Mouse (Mus musculus) hindbrain, embryonic 14.5 days (tissue): ENCODE results near the gene Rnft2. TPM values are rescaled to one million over a fixed set of nuclear protein-coding genes. Genes with fewer than 3 reads are reported as not detected.

Source experiments
- ATAC-seq: fragments of 200-750 bp; cut with Nextera tagmentation; 2 replicates; pipeline ENCODE4 v1.8.0; 2017; ENCODE audit warnings: moderate number of reproducible peaks, mild to moderate bottlenecking, moderate TSS enrichment, moderate library complexity; ENCODE audit not compliant: low FRiP score
- DNase-seq: peaks from one replicate; pipeline ENCODE4 v3.0.0-alpha.2; 2015; ENCODE audit warnings: low spot score
- H3K27ac ChIP-seq: fragments of 300-500 bp; sonication (generic); 2 replicates; pipeline ENCODE4 v1.5.1; 2014; ENCODE audit warnings: mild to moderate bottlenecking, moderate library complexity
- H3K27me3 ChIP-seq: fragments of 300-500 bp; sonication (generic); 2 replicates; pipeline ENCODE4 v1.6.1; 2014; ENCODE audit warnings: mild to moderate bottlenecking, low read length, mixed read lengths; ENCODE audit not compliant: control insufficient read depth, insufficient read depth
- H3K36me3 ChIP-seq: fragments of 300-500 bp; sonication (generic); replicated peaks from 2 replicates; pipeline ENCODE4 v1.6.1; 2014; ENCODE audit not compliant: control insufficient read depth, insufficient read depth
- H3K4me1 ChIP-seq: fragments of 300-500 bp; sonication (generic); replicated peaks from 2 replicates; pipeline ENCODE4 v1.6.1; 2014; ENCODE audit warnings: antibody characterized with exemption, low read length, mixed read lengths; ENCODE audit not compliant: control insufficient read depth, insufficient read depth
- H3K4me2 ChIP-seq: fragments of 300-500 bp; sonication (generic); replicated peaks from 2 replicates; pipeline ENCODE4 v1.6.1; 2014; ENCODE audit warnings: mild to moderate bottlenecking, moderate library complexity
- H3K4me3 ChIP-seq: fragments of 300-500 bp; sonication (generic); replicated peaks from 2 replicates; pipeline ENCODE4 v1.5.1; 2014; ENCODE audit warnings: mild to moderate bottlenecking, low read length
- H3K9ac ChIP-seq: fragments of 300-500 bp; sonication (generic); 2 replicates; pipeline ENCODE4 v1.6.1; 2014
- H3K9me3 ChIP-seq: fragments of 300-500 bp; sonication (generic); 2 replicates; pipeline ENCODE4 v1.6.1; 2016; ENCODE audit warnings: low read length; ENCODE audit not compliant: control insufficient read depth
- WGBS: fragments of 180-500 bp; shearing (Covaris S2); extraction: QIAGEN DNeasy Blood & Tissue Kit; methylation state at CpG from one replicate; pipeline ENCODE4 v1.1.7; 2014; 5-methylcytosine and 5-hydroxymethylcytosine counted together
- polyA plus RNA-seq: library from polyadenylated mRNA; unstranded; fragments of >200 nt; fragmentation: Nextera tagmentation; extraction: Ambion mirVana; gene quantifications from 2 replicates; pipeline ENCODE4 v1.2.1, GENCODE M21; 2014

Gene Rnft2
- polyA plus RNA-seq, 1 experiment from 2014 or later: 13.0 TPM

GRCm38 (mm10) chr5:118260055-118260454 is 15.1 kb upstream of the Rnft2 start:
- H3K9ac ChIP-seq: no peak overlapping the region
- no peak overlapping the region for H3K27ac ChIP-seq
- H3K4me2 ChIP-seq: no peak overlapping the region
- H3K36me3 ChIP-seq: peaks cover 65% of the 10 kb centered on the region
- peaks cover 9% of the 10 kb centered on the region for H3K4me1 ChIP-seq
- 89% methylated on average over 10 of the region's 10 CpGs for WGBS
- no peaks in the 10 kb centered on the region for H3K27me3 ChIP-seq
- H3K9me3 ChIP-seq: no peaks in the 10 kb centered on the region
- H3K4me3 ChIP-seq: no peak overlapping the region
- DNase-seq: no peak
- ATAC-seq: no peak

- H3K4me3 ChIP-seq: no peak overlapping the region
- H3K27ac ChIP-seq: no peak overlapping the region
- H3K36me3 ChIP-seq: peaks cover 65% of the 10 kb centered on the region
- no peaks in the 10 kb centered on the region for H3K9me3 ChIP-seq
- peaks cover 9% of the 10 kb centered on the region for H3K4me1 ChIP-seq
- no peak overlapping the region for H3K9ac ChIP-seq
- DNase-seq: no peak
- no peaks in the 10 kb centered on the region for H3K27me3 ChIP-seq
- H3K4me2 ChIP-seq: no peak overlapping the region
- no peak for ATAC-seq
- 88% methylated on average over 6 of the region's 6 CpGs for WGBS
Measured at GRCm38 (mm10) chr5:118259636-118260035, 14.7 kb upstream of the Rnft2 start.

DNA sequence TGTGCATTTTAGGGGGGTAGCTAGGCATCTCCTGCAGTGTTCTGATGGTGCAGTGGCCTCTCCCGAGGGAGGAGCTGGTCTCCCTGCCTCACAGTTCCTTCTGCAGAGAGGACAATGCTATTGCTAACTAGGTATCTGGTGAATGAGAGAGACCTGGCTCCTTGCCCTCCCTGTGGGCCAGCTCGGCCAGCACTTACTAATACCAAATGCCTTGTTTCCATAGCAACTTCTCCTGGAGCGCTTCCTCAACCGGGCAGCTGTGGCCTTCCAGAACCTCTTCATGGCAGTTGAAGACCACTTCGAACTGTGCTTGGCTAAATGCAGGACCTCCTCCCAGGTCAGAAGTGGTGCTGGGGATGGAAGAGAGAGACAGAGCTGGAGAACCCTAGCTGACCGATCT is 14.2 kb upstream of the Rnft2 start:
- Histone ChIP-seq H3K9me3 (no peaks in the 10 kb centered on the region), H3K36me3 (peaks cover 65% of the 10 kb centered on the region), H3K27me3 (no peaks in the 10 kb centered on the region), H3K9ac (no peak overlapping the region; the same call in 1 of the 2 replicates), H3K4me2 (no peak overlapping the region), H3K4me3 (no peak overlapping the region), H3K27ac (no peak overlapping the region), H3K4me1 (peaks cover 9% of the 10 kb centered on the region)
- no peak for ATAC-seq
- 52% methylated on average over 6 of the region's 6 CpGs for WGBS
- no peak for DNase-seq

- DNase-seq (no peak), ATAC-seq (no peak)
- H3K4me1 ChIP-seq: peaks cover 9% of the 10 kb centered on the region
- peaks cover 55% of the 10 kb centered on the region for H3K36me3 ChIP-seq
- no peak overlapping the region for H3K4me3 ChIP-seq
- no peaks in the 10 kb centered on the region for H3K9me3 ChIP-seq
- H3K4me2 ChIP-seq: no peak overlapping the region
- no peaks in the 10 kb centered on the region for H3K27me3 ChIP-seq
- H3K9ac ChIP-seq: no peak overlapping the region
- no peak overlapping the region for H3K27ac ChIP-seq
- WGBS: 97% methylated on average over 4 of the region's 4 CpGs
Measured at GRCm38 (mm10) chr5:118256981-118257380, 12.1 kb upstream of the Rnft2 start.

GRCm38 (mm10) chr5:118253551-118253950 is 8.6 kb upstream of the Rnft2 start:
- ATAC-seq: no peak
- Histone ChIP-seq H3K9me3 (no peaks in the 10 kb centered on the region), H3K4me3 (no peak overlapping the region), H3K4me2 (no peak overlapping the region), H3K4me1 (peaks cover under 1% of the 10 kb centered on the region; the same call in 1 of the 2 replicates), H3K27ac (no peak overlapping the region), H3K9ac (no peak overlapping the region), H3K36me3 (peaks cover 25% of the 10 kb centered on the region), H3K27me3 (no peaks in the 10 kb centered on the region)
- no peak for DNase-seq
- 85% methylated on average over 3 of the region's 3 CpGs for WGBS

DNA sequence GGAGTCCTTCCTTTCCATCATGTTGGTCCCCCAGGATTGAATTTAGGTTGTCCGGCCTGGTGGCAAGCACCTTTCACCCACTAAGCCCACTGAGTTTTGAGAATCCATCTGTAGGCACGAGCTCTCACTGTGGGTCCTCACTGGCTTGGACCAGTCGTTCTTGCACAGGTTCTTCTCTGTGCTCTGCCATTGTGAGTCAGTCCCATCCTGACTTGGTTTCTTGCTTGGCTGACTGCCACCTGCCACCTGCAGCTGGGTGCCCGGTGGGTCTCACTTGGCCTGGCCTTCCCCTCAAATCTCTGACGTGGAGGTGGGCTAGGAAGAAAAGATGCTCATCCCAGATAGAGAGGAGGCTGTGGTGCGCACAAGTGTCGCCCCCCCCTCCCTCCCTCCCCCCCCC is 6.1 kb upstream of the Rnft2 start:
- no peaks in the 10 kb centered on the region for H3K9me3 ChIP-seq
- H3K4me3 ChIP-seq: no peak overlapping the region
- no peaks in the 10 kb centered on the region for H3K27me3 ChIP-seq
- no peak overlapping the region for H3K9ac ChIP-seq
- H3K4me2 ChIP-seq: no peak overlapping the region
- H3K36me3 ChIP-seq: peaks cover 10% of the 10 kb centered on the region
- DNase-seq (no peak), ATAC-seq (no peak)
- WGBS: 71% methylated on average over 6 of the region's 7 CpGs
- H3K27ac ChIP-seq: no peak overlapping the region
- peaks cover 9% of the 10 kb centered on the region for H3K4me1 ChIP-seq

GRCm38 (mm10) chr5:118247378-118247777 is 2.5 kb upstream of the Rnft2 start:
- WGBS: 93% methylated on average over 8 of the region's 8 CpGs

DNA sequence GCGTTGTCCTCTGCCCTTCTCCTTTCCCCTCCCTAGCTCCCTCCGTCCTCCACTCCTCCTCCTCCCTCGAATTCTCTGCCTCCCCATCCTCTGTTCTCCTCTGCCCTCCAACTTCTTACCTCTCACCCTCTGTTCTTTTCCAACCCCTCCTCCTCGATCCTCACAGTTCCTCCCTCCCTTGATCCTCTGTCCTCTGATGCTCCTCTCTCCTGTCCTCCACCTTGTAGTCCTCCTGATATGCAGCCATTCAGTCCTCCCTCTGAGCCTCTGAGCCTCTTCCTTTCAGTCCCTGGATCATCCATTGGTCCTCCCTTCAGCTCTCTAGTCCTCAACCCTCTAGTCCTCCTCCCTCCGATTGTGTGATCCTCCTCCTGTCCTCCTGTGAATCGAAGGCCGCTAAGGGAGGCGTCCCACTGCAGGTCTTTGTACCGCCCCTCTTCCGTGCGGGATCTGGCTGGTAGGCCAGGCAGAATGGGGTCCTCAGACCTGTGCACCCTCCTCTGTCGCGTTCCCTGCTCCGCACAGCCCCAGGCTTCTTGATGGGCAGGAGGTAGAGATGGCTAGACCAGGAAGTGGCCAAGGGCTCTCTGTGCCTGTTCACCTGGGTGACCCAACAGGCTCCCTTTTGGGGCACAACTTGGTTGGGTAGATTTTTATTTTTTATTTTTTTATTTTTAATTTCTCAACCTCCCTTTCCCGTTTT is 841 bp upstream of the Rnft2 start:
- Histone ChIP-seq H3K27me3 (no peaks in the 10 kb centered on the region), H3K9ac (peak overlapping the region; percentile 69), H3K4me1 (peaks cover 20% of the 10 kb centered on the region), H3K27ac (peak overlapping the region; percentile 78), H3K9me3 (no peaks in the 10 kb centered on the region), H3K4me2 (peak overlapping the region; percentile 84), H3K36me3 (peaks cover 29% of the 10 kb centered on the region), H3K4me3 (peak overlapping the region; percentile 54)
- ATAC-seq (no peak), DNase-seq (no peak)
- WGBS: 8% methylated on average over 15 of the region's 15 CpGs

More at GRCm38 (mm10) chr5:118247378-118247777, 2.5 kb upstream of the Rnft2 start:
- Histone ChIP-seq H3K4me2 (no peak overlapping the region), H3K4me3 (no peak overlapping the region), H3K9ac (no peak overlapping the region), H3K9me3 (no peaks in the 10 kb centered on the region), H3K4me1 (peaks cover 20% of the 10 kb centered on the region), H3K36me3 (peaks cover 15% of the 10 kb centered on the region), H3K27me3 (no peaks in the 10 kb centered on the region), H3K27ac (no peak overlapping the region)
- DNase-seq: no peak
- ATAC-seq: no peak

DNA sequence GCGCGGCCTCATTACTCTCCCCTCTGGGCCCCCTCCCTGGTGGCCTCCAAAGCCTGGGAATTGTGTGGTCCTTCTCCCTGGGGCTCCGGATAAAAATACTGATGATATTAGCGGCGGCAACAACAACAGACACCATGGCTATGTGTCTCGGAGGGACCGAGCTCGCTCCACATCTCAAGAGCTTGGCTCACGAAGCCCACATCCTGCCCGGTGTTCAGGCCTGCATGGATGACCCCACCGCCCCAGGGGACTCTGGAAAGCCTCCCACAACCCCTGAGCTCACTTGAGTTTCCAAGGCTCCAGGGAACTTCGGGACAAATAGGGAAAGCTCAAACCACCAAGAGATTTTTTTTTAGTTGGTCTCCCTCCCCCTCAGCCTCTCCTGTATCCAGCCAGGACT is 5.2 kb downstream of the Rnft2 start:
- no peak for DNase-seq
- peaks cover 59% of the 10 kb centered on the region for H3K36me3 ChIP-seq
- H3K9ac ChIP-seq: no peak overlapping the region
- WGBS: 91% methylated on average over 12 of the region's 12 CpGs
- no peak overlapping the region for H3K4me2 ChIP-seq
- no peak for ATAC-seq
- no peak overlapping the region for H3K4me3 ChIP-seq
- peaks cover 8% of the 10 kb centered on the region for H3K4me1 ChIP-seq
- H3K27ac ChIP-seq: no peak overlapping the region
- no peaks in the 10 kb centered on the region for H3K27me3 ChIP-seq
- no peaks in the 10 kb centered on the region for H3K9me3 ChIP-seq

- ATAC-seq: no peak
- no peaks in the 10 kb centered on the region for H3K4me1 ChIP-seq
- 82% methylated on average over 12 of the region's 12 CpGs for WGBS
- no peak overlapping the region for H3K9ac ChIP-seq
- no peak overlapping the region for H3K4me3 ChIP-seq
- no peak overlapping the region for H3K4me2 ChIP-seq
- no peak for DNase-seq
- no peak overlapping the region for H3K27ac ChIP-seq
- H3K9me3 ChIP-seq: no peaks in the 10 kb centered on the region
- peaks cover 75% of the 10 kb centered on the region for H3K36me3 ChIP-seq
- H3K27me3 ChIP-seq: no peaks in the 10 kb centered on the region
Measured at GRCm38 (mm10) chr5:118236891-118237290, 8.0 kb downstream of the Rnft2 start.
